Mouse (Mus musculus) megakaryocyte progenitor cell, adult 5-6 weeks (primary cell): ENCODE measurements around the gene Vps8. TPM values are rescaled to one million over a fixed set of nuclear protein-coding genes. Genes with fewer than 3 reads are reported as not detected.

Experiments used
- ATAC-seq: replicated peaks from 2 replicates; pipeline ENCODE4 v1.8.0; 2016; ENCODE audit warnings: mild to moderate bottlenecking, moderate TSS enrichment, inconsistent platforms; ENCODE audit not compliant: poor library complexity
- total RNA-seq, 2 experiments: library from RNA; stranded (forward) in 1 of 2; stranded (reverse) in 1 of 2; fragments of 157-497, 149-512 nt in 1 of 2; fragments of 200-1000 nt in 1 of 2; gene quantifications; 2 replicates each; pipeline versions ENCODE4 v1.2.3 to v1.2.4; 2015 to 2017

The Vps8 gene
- total RNA-seq, 2 experiments from 2014 or later: 26.9 to 33.0 TPM

DNA sequence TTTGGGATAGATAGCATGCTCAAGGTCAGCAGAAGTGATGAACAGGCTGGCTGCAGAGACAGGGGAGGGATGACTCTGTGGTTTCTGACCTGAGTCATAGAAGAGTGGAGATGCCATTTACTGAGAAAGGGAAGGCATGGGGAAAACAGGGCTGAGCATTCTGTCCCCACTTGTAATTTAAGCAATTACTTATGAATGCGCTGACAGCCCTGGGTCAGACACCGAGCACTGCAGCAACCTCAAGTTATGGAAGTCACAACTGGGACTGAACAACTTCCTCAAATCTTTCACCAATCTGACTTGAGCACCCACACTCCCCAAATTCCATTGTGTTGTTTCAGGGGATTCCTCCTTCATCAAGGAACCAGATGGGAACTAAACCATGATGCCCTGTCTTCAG is 19.5 kb upstream of the Vps8 start:
- peak; percentile 40 for ATAC-seq

DNA sequence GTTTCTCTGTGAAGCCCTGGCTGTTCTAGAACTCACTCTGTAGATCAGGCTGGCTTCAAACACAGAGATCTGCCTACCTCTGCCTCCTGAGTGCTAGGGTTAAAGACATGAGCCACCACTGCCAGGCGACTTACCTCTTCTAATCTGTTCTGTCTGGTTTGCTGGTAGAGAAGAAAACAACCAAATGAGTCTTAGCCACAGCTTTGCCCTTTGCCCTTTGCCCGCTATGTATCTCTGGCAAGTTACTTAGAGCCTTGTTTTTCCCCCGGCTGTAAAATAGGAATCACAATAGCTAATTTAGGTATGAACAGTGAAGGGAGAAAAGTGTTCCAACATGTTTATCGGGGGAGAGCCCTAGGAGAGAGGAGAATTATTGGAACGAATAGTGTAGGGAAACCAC is 18.3 kb upstream of the Vps8 start:
- no peak for ATAC-seq

DNA sequence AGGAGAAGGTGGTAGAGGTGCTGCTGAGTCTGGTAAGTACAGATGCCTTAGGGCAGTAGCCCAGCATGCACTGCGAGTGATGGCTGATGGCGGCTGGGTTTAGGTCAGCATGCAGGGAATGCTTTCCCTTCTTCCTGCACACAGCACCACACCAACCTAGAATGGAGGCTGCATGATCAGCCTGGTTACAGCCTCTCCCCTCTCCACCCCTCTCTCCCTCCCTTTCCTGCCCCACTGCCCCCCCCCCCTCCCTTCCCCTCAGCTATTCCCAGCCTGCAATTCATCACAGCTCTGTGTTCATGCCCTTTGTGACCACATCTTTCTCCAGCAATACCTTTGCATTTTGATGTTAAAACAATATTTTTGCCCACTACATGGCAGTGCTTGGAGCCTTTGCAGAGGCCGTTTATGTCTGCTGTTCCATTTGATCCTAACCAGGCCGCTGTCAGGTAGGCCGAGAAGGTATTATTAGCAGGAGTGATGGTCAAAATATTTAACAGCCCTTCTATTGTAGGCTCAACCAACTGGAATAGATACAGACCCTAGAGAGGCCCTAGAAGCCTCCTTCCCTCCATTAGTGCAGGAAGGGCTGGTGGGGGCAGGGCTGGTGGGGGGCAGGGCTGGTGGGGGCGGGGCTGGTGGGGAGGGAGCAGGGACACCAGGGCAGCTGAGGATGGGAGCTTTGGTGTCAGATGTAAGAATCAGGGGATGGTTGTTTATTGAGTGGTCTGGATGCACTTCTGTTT is 17.5 kb upstream of the Vps8 start:
- ATAC-seq: no peak

DNA sequence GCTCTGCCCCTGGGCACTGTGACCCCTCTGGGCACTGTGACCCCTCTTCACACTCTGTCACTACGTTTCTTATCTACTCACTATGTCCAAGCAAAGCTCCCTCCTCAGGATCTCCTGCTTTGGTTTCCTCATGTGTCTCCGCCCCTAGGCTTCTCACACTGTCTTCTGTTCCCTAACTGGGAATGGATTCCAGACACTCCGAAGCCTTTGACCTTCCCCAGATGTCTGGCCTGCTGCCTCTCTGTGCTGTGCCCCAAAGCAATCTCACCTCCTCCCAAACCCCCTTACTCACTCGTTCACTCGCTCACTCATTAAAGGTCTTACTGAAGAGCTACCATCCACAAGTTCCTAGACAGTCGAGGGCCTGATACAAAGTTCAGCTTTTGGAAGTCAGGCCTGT is 16.8 kb upstream of the Vps8 start:
- ATAC-seq: no peak

DNA sequence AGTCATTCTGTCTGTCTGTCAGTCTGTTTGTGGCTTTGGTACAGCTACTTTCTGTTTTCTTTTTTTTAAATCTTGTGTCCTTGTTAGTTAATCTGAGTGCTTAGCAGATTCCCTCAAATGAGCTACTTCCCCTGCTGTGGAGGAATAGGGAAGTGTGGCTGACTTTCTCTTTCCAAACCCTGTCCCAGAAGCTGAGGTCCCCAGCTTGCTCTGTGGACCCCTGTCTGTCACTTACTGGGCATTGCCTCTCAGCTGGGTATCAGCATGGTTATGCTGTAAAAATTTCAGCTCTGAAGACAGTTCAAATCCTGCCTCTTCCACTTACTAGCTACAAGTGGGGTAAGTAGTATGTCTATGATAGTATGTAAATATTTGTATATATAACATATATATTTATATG is 11.1 kb upstream of the Vps8 start:
- ATAC-seq: peak; percentile 72

DNA sequence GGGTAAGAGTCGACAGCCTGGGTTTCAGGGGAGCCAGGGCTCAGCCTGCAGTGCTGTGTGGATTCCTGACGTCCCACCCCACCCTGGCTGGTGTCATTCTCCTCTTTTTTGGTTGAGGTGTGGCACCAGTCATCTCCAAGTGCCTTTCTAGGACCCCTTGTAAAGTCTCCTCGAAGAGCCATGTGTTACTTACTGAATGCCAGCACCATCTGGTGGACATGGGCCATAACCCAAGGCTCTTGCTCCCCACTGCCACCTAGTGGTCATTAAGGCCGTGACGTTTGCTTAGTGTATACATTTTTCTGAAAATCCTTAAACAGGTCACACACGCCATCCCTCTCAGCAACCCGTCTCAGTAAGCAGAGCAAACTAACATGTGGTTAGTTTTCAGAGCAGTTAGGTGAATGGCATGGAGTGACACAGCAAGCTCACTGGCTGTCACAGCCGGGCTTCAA is 10.3 kb upstream of the Vps8 start:
- ATAC-seq: peak; percentile 98

DNA sequence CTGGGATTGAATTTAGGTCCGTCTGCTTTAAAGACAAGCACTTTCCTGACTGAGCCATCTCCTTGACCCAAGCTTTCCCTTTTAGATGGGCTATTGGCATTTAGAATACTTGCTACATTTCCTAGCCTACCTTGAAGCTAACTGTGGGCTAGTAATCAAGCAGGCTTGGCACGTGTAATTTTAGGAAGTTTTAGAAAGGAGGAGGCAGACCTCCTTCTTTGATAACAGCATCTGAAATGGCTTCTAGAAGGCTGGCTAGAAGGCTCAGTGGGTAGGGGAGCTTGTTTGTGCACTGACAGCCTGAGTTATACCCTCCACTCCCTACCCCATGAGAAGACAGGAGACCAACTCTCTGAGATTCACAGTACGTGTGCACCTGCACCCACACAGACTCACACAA is 9.1 kb upstream of the Vps8 start:
- ATAC-seq: no peak

DNA sequence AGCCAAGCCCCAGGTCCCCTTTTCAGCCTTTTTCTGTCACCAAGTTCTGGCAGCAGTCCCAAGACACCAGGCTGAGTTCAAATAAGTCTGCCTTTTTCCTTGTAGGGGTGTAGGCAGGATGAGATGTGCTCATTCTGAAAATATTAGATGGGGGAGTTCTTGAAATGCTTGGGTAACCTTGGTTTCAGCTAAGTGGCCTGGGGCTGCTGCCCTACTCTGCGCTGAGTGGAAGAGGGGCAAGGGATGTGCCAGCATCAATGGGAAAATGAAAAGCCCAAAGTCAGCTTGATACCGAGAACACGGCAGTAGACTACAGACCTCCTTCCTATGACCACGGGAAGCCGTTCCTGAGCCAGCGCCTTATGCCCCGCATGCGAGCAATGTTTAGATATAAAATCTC is 7.8 kb upstream of the Vps8 start:
- no peak for ATAC-seq

DNA sequence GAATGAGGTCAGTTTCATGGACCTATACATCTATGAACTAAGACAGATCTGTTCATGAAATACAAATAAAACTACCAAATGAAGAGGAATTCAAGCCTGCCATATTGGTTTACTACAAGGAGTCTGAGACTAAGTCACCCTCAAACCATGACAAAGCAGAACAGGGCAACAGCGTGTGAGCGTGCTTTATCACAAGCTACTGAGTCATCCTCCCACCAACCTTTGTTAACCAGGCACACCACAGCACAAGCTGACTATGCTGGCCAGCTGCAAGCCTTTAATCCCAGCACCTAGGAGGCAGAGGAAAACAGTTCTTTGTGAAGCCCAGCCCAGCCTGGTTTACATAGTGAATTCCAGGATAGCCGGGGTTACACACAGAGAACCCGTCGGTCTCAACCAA is 4.9 kb upstream of the Vps8 start:
- ATAC-seq: peak; percentile 52

DNA sequence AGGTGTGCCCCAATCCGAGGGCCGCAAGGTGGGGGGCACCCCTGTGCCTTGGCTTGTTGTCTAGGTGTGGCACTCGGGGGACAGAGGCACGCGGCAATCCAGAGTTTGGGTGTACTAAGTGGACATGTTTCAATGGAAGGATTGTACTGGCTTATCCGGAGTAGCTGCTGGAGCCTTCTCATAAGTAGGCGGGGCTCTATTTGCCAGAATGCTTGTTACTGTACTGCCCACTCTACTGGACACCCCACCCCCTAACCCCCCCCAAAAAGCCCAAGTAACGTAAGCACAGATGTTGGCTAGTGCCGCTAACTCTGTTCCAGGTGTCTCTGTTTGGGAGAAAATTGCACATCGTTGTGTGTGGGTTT is 610 bp downstream of the Vps8 start:
- ATAC-seq: peak; percentile 35; the same call in 1 of the 2 replicates

DNA sequence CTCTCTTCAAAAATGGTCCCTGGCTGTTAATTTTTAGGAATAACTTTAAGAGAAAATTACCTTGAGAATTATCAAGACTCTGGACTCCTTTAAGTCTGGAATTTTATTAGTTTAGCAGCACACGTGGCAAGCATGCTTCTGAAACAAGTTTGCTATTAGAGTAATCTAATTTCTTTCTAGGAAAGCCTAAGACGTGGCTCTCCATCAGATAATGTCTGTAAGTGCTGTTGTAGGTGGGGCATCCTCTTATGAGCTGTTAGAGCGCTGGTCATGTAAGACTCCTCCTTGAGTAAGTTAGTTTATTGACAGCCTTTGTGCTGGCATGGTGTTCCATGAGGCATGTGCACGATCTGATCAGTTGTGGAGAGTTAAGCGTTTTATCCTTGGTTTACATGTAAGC is 5.2 kb downstream of the Vps8 start:
- ATAC-seq: peak; percentile 52

DNA sequence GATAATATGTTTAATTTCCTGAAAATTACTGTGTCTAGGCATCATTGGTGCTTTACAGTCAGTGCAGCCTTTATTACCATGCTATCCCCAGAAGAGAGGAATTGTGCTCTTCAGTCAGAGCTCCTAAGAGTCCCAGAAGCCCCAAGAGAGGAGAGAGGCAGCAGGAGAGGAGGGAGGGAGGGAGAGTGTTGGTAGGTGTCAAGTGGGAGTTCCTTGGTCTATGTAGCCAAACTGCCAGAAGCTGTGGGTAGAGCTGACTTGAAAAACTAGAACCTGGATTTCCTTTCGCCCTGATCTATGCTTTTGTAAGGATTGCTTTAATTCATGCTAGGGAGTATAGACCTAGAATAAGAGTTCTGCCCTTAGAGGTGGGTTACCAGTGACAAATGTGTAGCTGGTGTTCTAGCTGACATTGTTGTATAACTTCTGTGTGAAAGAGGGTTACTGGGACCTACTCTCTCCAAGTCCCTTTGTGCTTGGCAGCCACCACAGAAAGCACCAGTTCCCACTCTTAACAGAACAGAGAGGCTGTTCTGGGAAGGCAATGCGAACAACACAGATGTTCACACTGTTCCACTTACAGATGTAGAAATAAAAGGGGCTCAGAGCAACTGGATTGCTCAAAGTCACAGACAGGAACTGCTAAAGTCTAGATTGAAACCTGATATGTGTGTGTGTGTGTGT is 7.6 kb downstream of the Vps8 start:
- no peak for ATAC-seq

DNA sequence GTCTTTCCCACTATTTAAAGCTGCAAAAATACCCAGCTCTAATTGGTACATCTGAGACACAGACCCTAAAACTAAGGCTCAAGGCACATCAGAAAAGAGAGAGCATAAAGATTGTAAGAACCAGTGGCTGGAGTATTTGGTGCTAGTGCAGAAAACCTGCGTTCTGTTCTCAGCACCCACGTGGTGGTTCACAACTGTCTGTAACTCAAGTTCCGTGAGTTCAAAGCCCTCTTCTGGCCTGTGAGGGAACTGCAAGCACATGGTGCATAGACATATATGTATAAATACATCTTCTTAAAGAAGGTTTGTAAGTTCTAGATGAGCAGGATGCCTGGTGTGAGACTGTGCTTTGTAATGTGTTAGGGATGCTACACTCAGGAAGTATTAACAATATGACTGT is 8.7 kb downstream of the Vps8 start:
- ATAC-seq: no peak

DNA sequence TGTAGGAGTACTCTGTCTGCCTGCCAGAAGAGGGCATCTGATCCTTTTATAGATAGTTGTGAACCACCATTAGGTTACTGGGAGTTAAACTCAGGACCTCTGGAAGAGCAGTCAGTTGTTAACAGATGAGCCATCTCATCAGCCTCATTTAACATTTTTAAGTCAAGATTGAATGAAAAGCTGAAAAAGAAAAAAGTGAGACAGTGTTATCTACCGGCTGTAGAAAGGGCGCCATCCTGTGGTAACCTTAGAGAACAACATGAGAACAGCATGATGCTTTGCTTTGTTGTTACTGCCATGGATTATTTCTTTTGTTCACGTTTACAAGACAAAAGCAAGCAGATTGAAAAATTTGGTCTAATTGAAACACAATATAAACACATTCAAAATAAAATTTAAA is 10.6 kb downstream of the Vps8 start:
- peak; percentile 57 for ATAC-seq

DNA sequence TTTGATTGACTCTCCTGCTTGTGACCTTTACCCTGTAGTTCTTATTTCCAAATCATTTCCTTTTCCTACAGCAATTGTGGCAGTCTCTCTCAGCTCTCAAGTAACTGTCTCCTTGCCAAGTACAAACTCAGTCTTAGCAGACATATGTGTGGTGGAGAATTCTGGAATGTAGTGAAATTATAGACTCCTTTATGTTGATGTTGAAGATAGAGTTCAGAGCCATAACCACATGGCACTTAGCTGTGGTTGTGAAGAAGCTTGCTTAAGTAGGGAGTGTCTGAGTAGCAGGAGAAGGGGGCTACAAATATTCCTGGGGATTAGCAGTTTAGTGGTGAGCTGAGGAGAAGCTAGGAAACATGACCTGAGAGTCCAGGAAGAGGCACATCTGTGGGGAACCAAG is 18.1 kb downstream of the Vps8 start:
- no peak for ATAC-seq

DNA sequence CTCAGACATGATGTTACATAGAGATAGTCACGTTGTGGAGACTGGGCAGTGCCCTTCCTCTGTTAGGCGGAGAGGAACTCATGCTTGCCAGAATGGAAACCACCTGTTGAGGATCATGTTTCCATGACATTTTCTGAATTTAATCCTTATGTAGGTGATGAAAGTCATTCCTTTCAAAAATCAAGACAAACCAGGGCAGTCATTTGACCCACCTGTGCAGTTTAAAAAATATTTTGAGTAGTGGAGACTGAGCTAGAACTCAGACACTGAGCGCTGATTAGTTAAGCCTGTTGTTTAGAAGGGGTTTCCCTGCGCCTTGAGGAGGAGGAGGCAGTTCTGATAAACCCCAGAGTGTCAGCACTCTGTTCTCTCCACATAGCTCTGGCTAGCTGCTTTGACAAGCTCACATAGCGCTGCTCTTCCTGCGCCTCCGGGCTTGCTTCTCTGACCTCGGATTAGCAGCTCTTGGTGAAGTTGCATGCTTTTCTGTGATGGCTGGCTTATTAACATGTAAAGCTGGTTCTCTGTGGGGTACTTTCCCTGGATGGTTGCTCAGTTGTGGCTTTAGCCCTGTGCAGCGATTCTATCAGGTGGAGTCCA is 22.2 kb downstream of the Vps8 start:
- no peak for ATAC-seq

DNA sequence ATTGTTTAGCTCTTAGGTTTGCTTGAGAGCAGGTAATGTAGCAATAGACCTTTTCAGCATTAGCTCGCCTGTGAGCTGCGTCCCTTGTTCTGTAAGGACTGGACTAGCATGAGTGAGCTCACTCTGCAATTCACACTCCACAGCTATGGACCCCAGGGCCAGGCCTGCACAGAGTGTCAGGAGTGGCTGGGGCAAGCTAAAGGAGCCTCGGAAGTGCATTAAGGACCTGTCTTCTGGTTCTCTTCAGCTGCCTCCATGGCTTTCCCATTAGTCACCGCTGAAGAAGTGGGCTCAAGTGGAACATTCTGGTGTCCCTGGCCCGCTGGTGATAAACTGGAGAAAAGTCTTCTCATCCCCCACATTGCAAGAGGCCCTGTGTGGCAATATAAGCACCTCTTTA is 24.5 kb downstream of the Vps8 start:
- ATAC-seq: no peak

DNA sequence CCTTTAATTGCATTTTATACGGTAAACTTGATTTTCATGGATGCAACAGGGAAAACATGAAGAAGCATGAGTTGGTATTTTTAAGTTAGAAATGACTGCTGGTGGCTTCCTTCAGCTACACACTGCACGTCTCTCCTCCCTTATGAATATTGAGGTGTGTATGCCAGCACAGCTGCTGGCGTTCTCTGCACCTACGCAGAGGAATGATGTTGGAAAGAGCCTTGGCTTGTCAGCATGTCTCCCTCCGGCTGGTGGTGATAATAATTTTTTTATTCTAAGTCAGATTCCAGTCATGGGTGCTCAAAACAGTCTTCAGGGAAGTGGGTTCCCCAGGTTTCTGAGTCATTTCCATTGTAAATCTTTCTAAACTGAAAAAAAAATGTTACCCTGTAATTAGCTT is 25.5 kb downstream of the Vps8 start:
- ATAC-seq: no peak

DNA sequence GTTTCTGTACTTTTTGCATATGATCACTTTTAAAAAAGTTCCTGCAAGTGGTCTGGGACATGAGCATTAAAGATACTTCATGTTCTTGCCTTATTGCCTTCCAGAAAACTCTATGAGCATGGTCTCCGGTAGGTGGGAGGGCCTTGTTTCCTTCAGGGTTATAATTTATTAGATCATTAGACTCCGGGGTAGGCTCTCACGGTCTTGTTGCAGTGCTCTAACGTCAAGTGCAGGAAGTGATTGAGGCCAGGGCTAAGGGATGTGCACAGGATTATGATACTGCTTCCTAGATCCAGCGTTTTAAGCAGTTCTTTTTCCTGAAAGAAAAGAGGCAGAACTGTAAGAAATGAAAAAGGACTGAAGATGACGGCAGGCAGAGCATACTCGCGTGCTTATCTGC is 27.0 kb downstream of the Vps8 start:
- ATAC-seq: no peak

DNA sequence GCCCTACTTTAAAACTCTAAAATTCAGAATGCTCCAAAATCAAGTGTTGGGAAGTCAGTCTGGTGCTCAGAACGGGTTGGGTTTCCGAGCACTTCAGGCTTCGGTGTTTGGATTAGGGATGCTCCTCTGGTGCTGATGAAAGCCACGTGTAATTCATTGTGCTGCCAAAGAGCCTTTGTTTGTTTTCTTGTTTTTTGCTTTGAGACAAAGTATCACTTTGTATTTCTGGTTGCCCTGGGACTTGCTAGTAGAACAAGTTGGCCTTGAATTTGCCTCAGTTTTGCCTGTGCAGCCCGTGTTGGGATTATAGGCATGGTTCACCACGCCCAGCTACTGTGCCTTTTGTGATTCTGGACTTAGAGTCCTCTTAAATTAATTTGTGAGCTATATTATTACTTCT is 29.7 kb downstream of the Vps8 start:
- ATAC-seq: no peak

DNA sequence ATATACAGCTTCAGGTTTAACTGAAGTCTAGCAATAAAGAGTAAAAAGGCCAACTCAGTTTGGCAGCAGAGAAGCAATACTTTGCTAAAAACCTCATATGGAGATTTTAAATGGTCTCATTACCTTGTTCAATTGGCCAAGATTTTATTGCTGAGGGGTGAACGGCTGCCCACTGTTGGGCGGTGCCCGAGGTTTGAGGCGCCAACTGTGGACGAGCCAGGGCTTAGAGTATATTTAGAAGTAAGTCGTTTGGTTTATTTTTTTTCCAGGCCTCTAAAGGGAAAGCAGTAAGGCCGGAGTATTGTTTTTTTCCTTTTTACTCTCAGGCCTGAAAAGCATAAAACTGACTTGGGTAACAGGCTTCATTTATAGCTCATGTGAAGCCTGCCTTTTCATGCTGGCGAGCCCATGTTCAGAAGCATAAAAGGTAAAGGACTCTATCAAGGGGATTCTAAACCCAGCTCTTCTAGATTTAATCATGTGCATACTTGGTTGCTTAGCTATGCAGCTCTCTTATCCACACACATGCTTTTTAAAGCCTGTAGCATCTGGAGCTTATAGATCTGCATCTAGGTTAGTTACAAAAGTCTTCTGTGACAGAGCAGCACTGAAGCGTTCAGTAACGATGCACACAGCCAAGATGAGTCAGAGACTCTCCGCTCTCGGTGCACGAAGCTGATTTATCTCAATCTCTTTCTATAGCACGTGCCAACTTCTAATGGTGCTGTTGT is 34.9 kb downstream of the Vps8 start:
- no peak for ATAC-seq

DNA sequence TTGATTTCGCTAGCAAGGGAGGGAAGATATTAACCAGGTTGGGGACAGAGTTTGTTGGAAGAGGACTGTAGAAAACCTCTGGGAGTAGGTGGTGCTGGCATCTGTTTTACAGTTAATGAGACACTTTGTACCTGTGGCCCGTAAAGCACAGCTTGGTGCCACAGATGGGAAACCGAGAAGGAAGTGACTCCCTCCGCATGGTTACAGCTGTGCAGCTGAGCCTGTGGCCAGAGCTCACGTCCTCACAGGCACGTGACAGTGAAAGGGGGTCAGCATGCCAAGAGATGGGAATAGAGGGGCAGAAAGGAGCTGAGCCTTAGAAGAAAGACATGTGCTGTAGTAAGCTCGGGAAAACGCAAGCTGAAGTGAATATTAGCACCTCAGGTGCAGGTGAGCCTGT is 43.0 kb downstream of the Vps8 start:
- no peak for ATAC-seq
